Mouse (Mus musculus) small intestine, adult 10 weeks (tissue): ENCODE data around the gene Pdgfd. TPM values are rescaled to one million over a fixed set of nuclear protein-coding genes. Genes with fewer than 3 reads are reported as not detected.

Experiments used
- polyA plus RNA-seq: library from polyadenylated mRNA; stranded (reverse); fragments of 350-450 nt; fragmentation: Illumina TruSeq; extraction: RNeasy Lipid Tissue Mini Kit (QIAGEN cat#74804); gene quantifications from one replicate; pipeline ENCODE4 v1.2.3, GENCODE M21; 2014; ENCODE audit warnings: low replicate concordance

Gene Pdgfd
- polyA plus RNA-seq: 6.9 TPM

GRCm38 (mm10) chr9:6168391-6169037 is at the start of gene Pdgfd:
Pdgfd (plus strand) TSS chr9:6168584.

GRCm38 (mm10) chr9:6269796-6270280 is 101.5 kb downstream of the Pdgfd start, which contains the start of gene Ddi1:
Ddi1 (minus strand) TSS chr9:6269846.

Other genes with a start within 250 kb of the Pdgfd start
- not detected for gene Ddi1, start 101.3 kb downstream of the Pdgfd start, polyA plus RNA-seq